Mouse (Mus musculus): Measurements from ENCODE around the gene Pgf.

Pgf gene

DNA sequence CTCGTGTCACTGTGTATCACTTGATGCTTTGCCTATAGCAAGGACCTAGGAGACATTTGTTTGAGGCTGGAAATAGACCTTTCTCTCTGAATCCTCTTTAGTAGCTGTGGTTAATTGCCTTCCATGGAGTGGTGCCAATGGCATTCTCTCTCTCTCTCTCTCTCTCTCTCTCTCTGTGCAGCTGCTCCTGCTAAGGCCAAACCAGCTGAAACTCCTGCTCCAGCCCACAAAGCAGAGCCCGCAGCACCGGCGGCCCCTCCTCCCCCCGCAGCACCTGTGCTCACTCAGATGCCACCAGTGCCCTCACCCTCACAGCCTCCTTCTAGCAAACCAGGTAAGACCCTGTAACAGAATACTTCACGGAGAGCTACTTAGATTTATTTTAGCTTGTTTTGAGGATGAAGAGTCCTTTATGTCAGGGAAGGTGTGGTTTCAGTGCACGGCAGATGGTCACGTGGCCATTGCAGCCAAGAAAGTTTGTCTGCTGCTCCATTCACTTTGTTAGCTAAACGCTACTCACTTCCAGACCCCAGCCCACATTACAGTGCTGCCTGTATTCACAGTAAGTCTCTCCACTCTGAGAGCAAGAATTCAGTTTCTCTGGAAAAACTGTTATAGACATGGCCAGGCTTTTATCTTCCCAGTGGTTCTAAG, 55.7 kb downstream of the Pgf start:
- DNase-seq (ENCODE audit: low spot score), result no peak

Data from layer of hippocampus, adult 9-10 months (tissue).